Mouse (Mus musculus) ES-CJ7 (cell line): Measurements from ENCODE around the gene Olfr58.
"Not testable (repeated sequence)": the region's sequence is repeated elsewhere in the genome, so short reads cannot be mapped to it uniquely, and the experiment has no call there.

Experiments used
- DNase-seq: peaks from one replicate; pipeline ENCODE4 v3.0.0; 2011; ENCODE audit warnings: low read depth, low spot score

Olfr58 gene

GRCm38 (mm10) chr9:19779983-19780382 is at the start of gene Olfr58:
TSS of gene Olfr58 (plus strand) at chr9:19780283.
- DNase-seq: no peak

- DNase-seq: no peak
These were observed 10.9 kb upstream of the Olfr58 start for GRCm38 (mm10) chr9:19769136-19769535.

DNA sequence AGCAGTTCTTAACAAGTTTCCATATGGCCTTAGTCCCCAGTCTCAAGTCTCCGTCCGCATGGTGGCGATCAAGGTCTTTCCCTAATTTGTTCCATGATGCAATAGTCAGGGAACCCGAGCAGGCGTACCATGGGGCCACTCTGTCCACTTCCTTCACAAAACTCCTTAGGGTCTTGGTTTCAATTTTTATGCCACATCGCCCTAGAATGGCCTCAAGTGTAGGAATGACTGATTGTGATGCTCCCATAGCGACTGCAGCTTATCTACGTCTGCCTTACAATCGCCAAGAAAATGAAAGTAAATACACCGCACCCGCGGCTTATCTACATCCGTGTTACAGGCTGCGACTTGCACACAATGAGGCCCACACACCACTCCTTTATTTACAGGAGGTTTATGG is 10.4 kb upstream of the Olfr58 start:
- DNase-seq: no peak

GRCm38 (mm10) chr9:19803000-19803399 is 22.9 kb downstream of the Olfr58 start:
- DNase-seq: no peak

- DNase-seq: not testable (repeated sequence)
These were observed 24.5 kb downstream of the Olfr58 start, which contains the start of gene Olfr859 for GRCm38 (mm10) chr9:19804606-19805005. TSS of gene Olfr859 (plus strand) at chr9:19804906.
